In genomic region chr8:111743792-111744696, GRCm38 (mm10) we compare ENCODE assay signal across 8 mouse cellular contexts. TPM values are rescaled to one million over a fixed set of nuclear protein-coding genes. Genes with fewer than 3 reads are reported as not detected.
DNase-seq lines count a peak whose midpoint lies in the region; ATAC-seq and TF ChIP-seq lines count a peak whose summit lies in the region.

Bcar1 (minus strand) TSS chr8:111743809.

- H3K9me3 ChIP-seq in G1E (replicated peaks), result no peaks in the 10 kb centered on the region
- H3K9me3 ChIP-seq in forebrain, embryonic 15.5 days, result no peaks in the 10 kb centered on the region
- no peaks in the 10 kb centered on the region for H3K9me3 ChIP-seq in lung, embryonic 16.5 days (ENCODE audit: control insufficient read depth, low read length)

- no peak for DNase-seq in G1E (ENCODE audit: low spot score)
- no peak for DNase-seq in heart, postnatal 25 days (ENCODE audit: low spot score)
- DNase-seq in layer of hippocampus, adult 8-10 months (ENCODE audit: low spot score in 2 of 2), result no peak
- peak; percentile 70 for DNase-seq in retina, postnatal 7 days (ENCODE audit: low read depth, low spot score)
- DNase-seq in thymus, postnatal 10 days (ENCODE audit: low spot score in 2 of 2), result no peak

- peak within 1 kb of the TSS; percentile 31; the same call in 1 of the 2 replicates for H3K4me3 ChIP-seq in G1E (ENCODE audit: low read depth, low read length)
- H3K4me3 ChIP-seq in forebrain, embryonic 15.5 days, result peak within 1 kb of the TSS; percentile 87
- H3K4me3 ChIP-seq in lung, embryonic 16.5 days (ENCODE audit: low read length), result peak within 1 kb of the TSS; percentile 92

- H3K27me3 ChIP-seq in G1E (ENCODE audit: insufficient read depth, low read length), result peaks cover 72% of the 10 kb centered on the region
- H3K27me3 ChIP-seq in forebrain, embryonic 15.5 days, result no peaks in the 10 kb centered on the region
- H3K27me3 ChIP-seq in lung, embryonic 16.5 days (ENCODE audit: control insufficient read depth, insufficient read depth, low read depth, low read length), result no peaks in the 10 kb centered on the region

- no peaks in the 10 kb centered on the region for H3K36me3 ChIP-seq in G1E (replicated peaks)
- no peaks in the 10 kb centered on the region for H3K36me3 ChIP-seq in forebrain, embryonic 15.5 days
- no peaks in the 10 kb centered on the region for H3K36me3 ChIP-seq in lung, embryonic 16.5 days (ENCODE audit: control insufficient read depth, insufficient read depth, low read length)

- peak within 1 kb of the TSS; percentile 85 for H3K27ac ChIP-seq in forebrain, embryonic 15.5 days (replicated peaks)
- peak within 1 kb of the TSS; percentile 83 for H3K27ac ChIP-seq in lung, embryonic 16.5 days (ENCODE audit: low read length)

- H3K4me2 ChIP-seq in forebrain, embryonic 15.5 days (replicated peaks), result peak within 1 kb of the TSS; percentile 74
- H3K4me2 ChIP-seq in lung, embryonic 16.5 days (ENCODE audit: low read depth, low read length), result peak within 1 kb of the TSS; percentile 85

- peaks cover 7% of the 10 kb centered on the region; the same call in 1 of the 2 replicates for H3K4me1 ChIP-seq in G1E (ENCODE audit: insufficient read depth, low read depth, low read length)
- H3K4me1 ChIP-seq in forebrain, embryonic 15.5 days, result peaks cover 62% of the 10 kb centered on the region
- H3K4me1 ChIP-seq in lung, embryonic 16.5 days (replicated peaks; ENCODE audit: control insufficient read depth, insufficient read depth, low read length), result peaks cover 63% of the 10 kb centered on the region

- TF ChIP-seq CTCF in G1E (IDR thresholded peaks at IDR 0.05; ENCODE audit: low read depth, low read length), result no peak

- peak within 1 kb of the TSS; percentile 96 for H3K9ac ChIP-seq in forebrain, embryonic 15.5 days (replicated peaks)
- H3K9ac ChIP-seq in lung, embryonic 16.5 days (ENCODE audit: low read length), result peak within 1 kb of the TSS; percentile 97

- ATAC-seq in G1E (ENCODE audit: extremely low read depth, insufficient number of reproducible peaks, low FRiP score, poor library complexity, severe bottlenecking), result no peak
- ATAC-seq in cerebellum, adult (ENCODE audit: insufficient number of reproducible peaks, low FRiP score, low TSS enrichment), result 0 out of 2 replicates have a peak, but pooled peaks have one; percentile 7
- ATAC-seq in forebrain, embryonic 15.5 days (replicated peaks), result peak; percentile 62
- peak; percentile 67 for ATAC-seq in lung, embryonic 16.5 days (ENCODE audit: low read depth)

- 9% methylated on average over 38 of the region's 40 CpGs for WGBS in forebrain, embryonic 15.5 days
- 12% methylated on average over 32 of the region's 40 CpGs for WGBS in lung, embryonic 16.5 days

- intact Hi-C loops in heart, postnatal 25 days (cut with DNase I), result loop anchor here (2.0 kb wide), 1 partner anchor 25 kb away; no protein-coding TSS in a partner anchor

RNA-seq across cellular contexts. Expression of gene Bcar1, which starts in this region (rescaled TPM):
- total RNA-seq in G1E (2014; fragmentation: Nextera tagmentation), result 0.68 and 1.1 TPM in 2 replicates
- 1.0 and 1.2 TPM in 2 replicates for total RNA-seq in G1E (2017)
- polyA plus RNA-seq in G1E (2012), result 0.28 and 0.39 TPM in 2 replicates
- polyA plus RNA-seq in forebrain, embryonic 15.5 days (2015; fragmentation: Nextera tagmentation; extraction: Ambion mirVana), result 51.8 and 55.1 TPM in 2 replicates
- 10 to 100 TPM; 18.7 to 20.7 TPM for total RNA-seq in heart, postnatal 25 days (2021)
- 10 to 100 TPM; 58.8 to 73.3 (median 62.6) TPM for total RNA-seq in layer of hippocampus, adult 8-10 months (2022)
- polyA plus RNA-seq in lung, embryonic 16.5 days (2015; fragmentation: Nextera tagmentation; extraction: Ambion mirVana), result 49.2 and 52.1 TPM in 2 replicates

Comparison
In these comparisons a context has a peak if more than half of its experiments do, and no peak if none do; other contexts are left out.
1. RNA of gene Bcar1 (total RNA-seq): 58.8 to 73.3 TPM in layer of hippocampus, adult 8-10 months and 18.7 to 20.7 TPM in heart, postnatal 25 days; 0.68 to 1.2 TPM in G1E; every median in the first group is over 4 times any median in the second.
2. RNA of gene Bcar1 (polyA plus RNA-seq): 49.2 to 52.1 TPM in lung, embryonic 16.5 days and 51.8 to 55.1 TPM in forebrain, embryonic 15.5 days; 0.28 to 0.39 TPM in G1E; every median in the first group is over 10 times any median in the second.
3. H3K4me3 ChIP-seq: peak in every context shown above with its lines; median percentile 92 in lung, embryonic 16.5 days; 87 in forebrain, embryonic 15.5 days; 31 in G1E.